Mouse (Mus musculus): Measurements from ENCODE around the gene Cgnl1. TPM values are rescaled to one million over a fixed set of nuclear protein-coding genes. Genes with fewer than 3 reads are reported as not detected.
A peak's percentile ranks its signal among the peaks of the same experiment; 100 is the strongest.

Cgnl1 gene
- polyA plus RNA-seq, 1 experiment from 2014 or later, result 48.8 TPM

DNA sequence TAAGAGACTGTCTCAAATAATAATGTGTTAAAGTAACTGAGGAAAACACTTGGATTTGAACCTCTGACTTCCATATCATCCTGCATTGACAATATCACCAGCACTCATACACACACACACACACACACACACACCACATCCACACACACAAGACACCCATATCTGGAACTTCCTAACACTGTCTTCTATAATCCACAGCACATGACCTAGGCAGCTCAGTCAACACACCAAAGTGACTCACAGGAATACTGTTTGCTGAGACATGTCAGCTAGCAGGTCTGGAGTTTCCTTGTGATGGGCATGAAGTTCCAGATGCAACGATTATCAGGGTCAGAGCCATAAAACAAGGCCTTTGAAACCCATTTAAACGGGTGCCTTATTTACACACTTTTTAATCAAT is 74.2 kb downstream of the Cgnl1 start:
- no peak overlapping the region for H3K9ac ChIP-seq (ENCODE audit: low read depth, low read length)
- 57% methylated on average over 2 of the region's 2 CpGs for WGBS (ENCODE audit: insufficient replicate concordance)
- H3K36me3 ChIP-seq (ENCODE audit: control insufficient read depth, insufficient read depth, low read length), result no peaks in the 10 kb centered on the region
- peak overlapping the region; percentile 50; the same call in 1 of the 2 replicates for H3K27ac ChIP-seq (ENCODE audit: low read depth, low read length)
- H3K4me2 ChIP-seq, result no peak overlapping the region
- H3K4me3 ChIP-seq (ENCODE audit: low read depth, low read length), result no peak overlapping the region
- no peak for ATAC-seq (replicated peaks; ENCODE audit: insufficient number of reproducible peaks, low FRiP score, low TSS enrichment)
- no peaks in the 10 kb centered on the region for H3K27me3 ChIP-seq (ENCODE audit: control insufficient read depth, insufficient read depth, low read length)
- no peaks in the 10 kb centered on the region for H3K9me3 ChIP-seq (replicated peaks; ENCODE audit: control insufficient read depth, low read length)
- peaks cover 37% of the 10 kb centered on the region for H3K4me1 ChIP-seq (ENCODE audit: control insufficient read depth, insufficient read depth, low read length)

DNA sequence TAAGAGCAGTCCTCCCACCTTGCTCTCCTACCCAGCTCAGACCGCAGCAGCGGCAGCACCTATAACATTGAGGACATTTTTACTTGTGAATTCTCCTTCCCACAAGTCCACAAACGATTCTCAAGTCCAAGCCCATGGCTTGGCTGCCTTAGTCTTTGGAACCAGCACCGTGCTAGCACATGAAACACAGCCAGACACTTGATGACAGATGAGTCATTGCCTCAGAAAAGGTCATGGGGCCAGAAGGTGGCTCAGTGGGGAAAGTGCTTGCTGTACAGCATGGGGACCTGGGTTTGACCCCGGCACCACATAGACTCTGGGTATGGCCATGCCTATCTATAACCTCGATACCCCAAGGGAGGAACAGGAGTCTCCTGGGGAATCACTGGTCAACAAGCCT is 74.6 kb downstream of the Cgnl1 start:
- H3K9ac ChIP-seq (ENCODE audit: low read depth, low read length), result no peak overlapping the region
- H3K36me3 ChIP-seq (ENCODE audit: control insufficient read depth, insufficient read depth, low read length), result no peaks in the 10 kb centered on the region
- H3K27me3 ChIP-seq (ENCODE audit: control insufficient read depth, insufficient read depth, low read length), result no peaks in the 10 kb centered on the region
- peak overlapping the region; percentile 50; the same call in 1 of the 2 replicates for H3K27ac ChIP-seq (ENCODE audit: low read depth, low read length)
- no peaks in the 10 kb centered on the region for H3K9me3 ChIP-seq (replicated peaks; ENCODE audit: control insufficient read depth, low read length)
- 36% methylated on average over 6 of the region's 6 CpGs for WGBS (ENCODE audit: insufficient replicate concordance)
- H3K4me1 ChIP-seq (ENCODE audit: control insufficient read depth, insufficient read depth, low read length), result peaks cover 34% of the 10 kb centered on the region
- no peak for ATAC-seq (replicated peaks; ENCODE audit: insufficient number of reproducible peaks, low FRiP score, low TSS enrichment)
- H3K4me3 ChIP-seq (ENCODE audit: low read depth, low read length), result no peak overlapping the region
- H3K4me2 ChIP-seq, result no peak overlapping the region

DNA sequence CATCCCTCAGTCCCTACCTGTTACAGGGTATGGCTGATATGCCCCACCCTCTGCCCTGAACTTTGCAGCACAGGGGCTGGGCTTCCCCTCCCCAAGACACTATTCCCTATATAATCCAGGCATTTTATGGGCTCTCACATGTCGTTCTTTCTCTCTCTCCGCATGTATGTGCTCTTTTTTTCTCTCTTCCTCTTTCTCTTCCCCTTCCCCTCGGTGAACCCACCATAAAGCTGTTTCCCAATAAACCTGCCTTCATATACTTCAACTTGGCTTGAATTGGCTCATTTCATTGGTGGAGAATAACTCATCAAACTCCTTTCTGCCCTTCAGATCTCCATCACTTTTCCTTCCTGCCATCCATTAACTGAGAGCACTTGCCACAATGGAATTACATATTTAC is 76.3 kb downstream of the Cgnl1 start:
- 79% methylated on average over 3 of the region's 3 CpGs for WGBS (ENCODE audit: insufficient replicate concordance)
- no peak for ATAC-seq (replicated peaks; ENCODE audit: insufficient number of reproducible peaks, low FRiP score, low TSS enrichment)

GRCm38 (mm10) chr9:71694223-71694622 is 77.2 kb downstream of the Cgnl1 start:
- peaks cover 3% of the 10 kb centered on the region; the same call in 1 of the 2 replicates for H3K36me3 ChIP-seq (ENCODE audit: control insufficient read depth, insufficient read depth, low read length)
- H3K9me3 ChIP-seq (replicated peaks; ENCODE audit: control insufficient read depth, low read length), result no peaks in the 10 kb centered on the region
- no peak overlapping the region for H3K9ac ChIP-seq (ENCODE audit: low read depth, low read length)
- H3K4me1 ChIP-seq (ENCODE audit: control insufficient read depth, insufficient read depth, low read length), result peaks cover 36% of the 10 kb centered on the region
- peak overlapping the region; percentile 60 for H3K27ac ChIP-seq (ENCODE audit: low read depth, low read length)
- 0 out of 2 replicates have a peak, but pooled peaks have one; percentile 44 for ATAC-seq (replicated peaks; ENCODE audit: insufficient number of reproducible peaks, low FRiP score, low TSS enrichment)
- no peaks in the 10 kb centered on the region for H3K27me3 ChIP-seq (ENCODE audit: control insufficient read depth, insufficient read depth, low read length)
- H3K4me3 ChIP-seq (ENCODE audit: low read depth, low read length), result no peak overlapping the region
- 25% methylated on average over 4 of the region's 4 CpGs for WGBS (ENCODE audit: insufficient replicate concordance)
- H3K4me2 ChIP-seq, result no peak overlapping the region; the same call in 1 of the 2 replicates

More for the DNA sequence above, 76.3 kb downstream of the Cgnl1 start:
- no peaks in the 10 kb centered on the region for H3K27me3 ChIP-seq (ENCODE audit: control insufficient read depth, insufficient read depth, low read length)
- no peak overlapping the region for H3K4me3 ChIP-seq (ENCODE audit: low read depth, low read length)
- H3K9ac ChIP-seq (ENCODE audit: low read depth, low read length), result no peak overlapping the region
- peaks cover 3% of the 10 kb centered on the region; the same call in 1 of the 2 replicates for H3K36me3 ChIP-seq (ENCODE audit: control insufficient read depth, insufficient read depth, low read length)
- peaks cover 34% of the 10 kb centered on the region for H3K4me1 ChIP-seq (ENCODE audit: control insufficient read depth, insufficient read depth, low read length)
- no peak overlapping the region for H3K4me2 ChIP-seq
- H3K9me3 ChIP-seq (replicated peaks; ENCODE audit: control insufficient read depth, low read length), result no peaks in the 10 kb centered on the region
- H3K27ac ChIP-seq (ENCODE audit: low read depth, low read length), result peak overlapping the region; percentile 60; the same call in 1 of the 2 replicates

DNA sequence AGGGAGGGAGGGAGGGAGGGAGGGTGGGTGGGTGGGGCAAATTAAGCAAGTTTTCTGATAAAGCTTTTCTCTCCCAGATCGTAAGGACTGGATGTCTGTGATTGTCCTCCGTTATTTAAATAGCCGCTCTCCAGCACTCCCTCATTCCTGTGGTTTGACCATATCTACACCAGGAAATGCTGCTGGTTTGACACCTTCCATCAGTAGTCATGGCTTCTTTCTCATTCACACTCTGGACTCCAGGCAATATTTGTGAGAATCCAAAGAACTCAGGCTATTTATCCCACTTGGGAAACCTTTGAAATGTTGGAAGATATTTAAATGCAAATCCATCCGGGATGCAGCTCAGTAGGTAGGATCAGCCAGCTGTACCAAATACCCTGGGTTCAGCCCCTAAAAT is 77.6 kb downstream of the Cgnl1 start:
- Histone ChIP-seq H3K36me3 (ENCODE audit: control insufficient read depth, insufficient read depth, low read length) (peaks cover 3% of the 10 kb centered on the region; the same call in 1 of the 2 replicates), H3K4me3 (ENCODE audit: low read depth, low read length) (no peak overlapping the region), H3K4me2 (no peak overlapping the region; the same call in 1 of the 2 replicates), H3K4me1 (ENCODE audit: control insufficient read depth, insufficient read depth, low read length) (peaks cover 36% of the 10 kb centered on the region), H3K9ac (ENCODE audit: low read depth, low read length) (no peak overlapping the region), H3K9me3 (replicated peaks; ENCODE audit: control insufficient read depth, low read length) (no peaks in the 10 kb centered on the region), H3K27me3 (ENCODE audit: control insufficient read depth, insufficient read depth, low read length) (no peaks in the 10 kb centered on the region), H3K27ac (ENCODE audit: low read depth, low read length) (peak overlapping the region; percentile 60)
- 39% methylated on average over 4 of the region's 4 CpGs for WGBS (ENCODE audit: insufficient replicate concordance)
- ATAC-seq (replicated peaks; ENCODE audit: insufficient number of reproducible peaks, low FRiP score, low TSS enrichment), result no peak

DNA sequence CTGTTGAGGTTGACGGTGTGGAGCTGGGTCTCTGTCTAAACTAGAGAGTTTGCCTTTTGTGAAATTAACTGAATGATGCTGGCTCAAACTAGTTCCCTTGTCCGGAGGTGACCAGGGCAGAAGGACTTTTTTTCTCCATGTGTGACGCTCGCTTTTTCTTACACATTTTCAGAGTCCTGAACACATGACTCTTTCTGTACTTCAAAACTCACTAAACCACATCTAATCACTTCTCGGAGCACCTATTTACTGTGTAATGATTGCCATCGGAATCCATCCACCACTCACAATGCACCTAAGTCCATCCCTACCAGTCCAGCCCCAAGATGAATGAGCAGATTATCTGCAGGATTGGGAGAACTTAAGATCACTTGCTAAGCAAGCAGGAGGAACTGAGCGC is 79.2 kb downstream of the Cgnl1 start:
- 92% methylated on average over 7 of the region's 7 CpGs for WGBS (ENCODE audit: insufficient replicate concordance)
- H3K4me1 ChIP-seq (ENCODE audit: control insufficient read depth, insufficient read depth, low read length), result peaks cover 36% of the 10 kb centered on the region

DNA sequence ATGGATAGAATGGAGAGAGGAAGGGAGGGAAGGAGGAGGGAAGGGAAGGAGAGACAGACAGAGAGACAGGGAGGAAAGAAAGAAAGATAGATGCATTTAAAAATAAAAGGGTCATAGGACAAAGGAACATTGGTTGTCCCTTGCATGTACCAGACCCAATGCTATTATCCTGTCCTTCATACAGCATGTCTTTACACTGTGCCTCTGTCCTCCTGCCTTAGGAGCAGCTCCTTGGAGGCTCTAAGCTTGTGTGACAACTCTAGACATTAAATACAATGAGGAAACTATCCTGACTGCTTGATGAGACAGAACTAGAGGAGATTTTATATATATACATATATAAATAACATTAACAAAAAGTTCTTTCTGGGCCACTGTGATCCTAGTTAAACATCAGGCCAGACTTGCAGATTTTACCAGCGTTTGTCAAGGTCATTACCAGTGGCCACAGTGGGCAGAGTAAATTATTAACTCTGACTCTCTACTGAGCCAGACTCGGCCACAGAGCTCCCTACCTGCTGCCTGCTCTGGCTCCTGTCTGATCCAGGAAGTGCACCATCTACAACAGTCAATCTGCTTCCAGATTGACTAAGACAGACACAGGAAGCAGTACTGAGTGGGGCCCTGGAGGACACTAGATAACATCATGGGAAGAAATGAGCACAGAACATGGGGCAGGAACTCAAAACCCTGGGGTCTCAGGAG is 81.9 kb downstream of the Cgnl1 start:
- no peak for ATAC-seq (replicated peaks; ENCODE audit: insufficient number of reproducible peaks, low FRiP score, low TSS enrichment)
- Histone ChIP-seq H3K36me3 (ENCODE audit: control insufficient read depth, insufficient read depth, low read length) (peaks cover 9% of the 10 kb centered on the region), H3K27ac (ENCODE audit: low read depth, low read length) (no peak overlapping the region), H3K4me1 (ENCODE audit: control insufficient read depth, insufficient read depth, low read length) (peaks cover 16% of the 10 kb centered on the region), H3K9me3 (replicated peaks; ENCODE audit: control insufficient read depth, low read length) (no peaks in the 10 kb centered on the region), H3K27me3 (ENCODE audit: control insufficient read depth, insufficient read depth, low read length) (no peaks in the 10 kb centered on the region), H3K4me2 (no peak overlapping the region), H3K9ac (ENCODE audit: low read depth, low read length) (no peak overlapping the region), H3K4me3 (ENCODE audit: low read depth, low read length) (no peak overlapping the region)
- WGBS (ENCODE audit: insufficient replicate concordance), result 51% methylated on average over 2 of the region's 2 CpGs

More for the DNA sequence above, 79.2 kb downstream of the Cgnl1 start:
- Histone ChIP-seq H3K36me3 (ENCODE audit: control insufficient read depth, insufficient read depth, low read length) (peaks cover 7% of the 10 kb centered on the region), H3K27ac (ENCODE audit: low read depth, low read length) (no peak overlapping the region), H3K4me3 (ENCODE audit: low read depth, low read length) (no peak overlapping the region), H3K9ac (ENCODE audit: low read depth, low read length) (no peak overlapping the region), H3K9me3 (replicated peaks; ENCODE audit: control insufficient read depth, low read length) (no peaks in the 10 kb centered on the region), H3K4me2 (no peak overlapping the region), H3K27me3 (ENCODE audit: control insufficient read depth, insufficient read depth, low read length) (no peaks in the 10 kb centered on the region)
- ATAC-seq (replicated peaks; ENCODE audit: insufficient number of reproducible peaks, low FRiP score, low TSS enrichment), result no peak

DNA sequence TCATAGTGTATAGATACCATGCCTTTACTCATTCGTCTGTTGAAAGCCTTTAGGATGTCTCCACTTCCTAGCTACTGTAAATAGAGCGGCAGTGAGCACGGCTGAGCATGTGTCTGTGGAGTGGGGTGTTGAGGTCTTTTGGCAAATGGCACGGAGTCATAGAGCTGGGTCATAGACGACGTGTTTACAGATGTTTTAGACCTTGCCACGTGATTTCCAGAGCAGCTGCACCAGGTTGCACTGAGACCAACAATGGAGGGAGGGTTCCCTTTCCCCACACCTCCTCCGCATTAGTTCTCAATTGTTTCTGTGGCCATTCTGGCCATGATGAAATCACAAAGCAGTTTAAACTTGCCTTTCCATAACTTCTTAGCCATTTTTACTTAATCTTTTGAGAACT is 84.9 kb downstream of the Cgnl1 start:
- peaks cover 9% of the 10 kb centered on the region; the same call in 1 of the 2 replicates for H3K4me1 ChIP-seq (ENCODE audit: control insufficient read depth, insufficient read depth, low read length)
- H3K9me3 ChIP-seq (replicated peaks; ENCODE audit: control insufficient read depth, low read length), result no peaks in the 10 kb centered on the region
- H3K4me2 ChIP-seq, result no peak overlapping the region
- WGBS (ENCODE audit: insufficient replicate concordance), result 81% methylated on average over 8 of the region's 8 CpGs
- H3K36me3 ChIP-seq (ENCODE audit: control insufficient read depth, insufficient read depth, low read length), result peaks cover 9% of the 10 kb centered on the region
- H3K27ac ChIP-seq (ENCODE audit: low read depth, low read length), result no peak overlapping the region
- no peak overlapping the region for H3K4me3 ChIP-seq (ENCODE audit: low read depth, low read length)
- no peak for ATAC-seq (replicated peaks; ENCODE audit: insufficient number of reproducible peaks, low FRiP score, low TSS enrichment)
- no peak overlapping the region for H3K9ac ChIP-seq (ENCODE audit: low read depth, low read length)
- H3K27me3 ChIP-seq (ENCODE audit: control insufficient read depth, insufficient read depth, low read length), result no peaks in the 10 kb centered on the region

- Histone ChIP-seq H3K27ac (ENCODE audit: low read depth, low read length) (no peak overlapping the region; the same call in 1 of the 2 replicates), H3K9me3 (replicated peaks; ENCODE audit: control insufficient read depth, low read length) (no peaks in the 10 kb centered on the region), H3K4me3 (ENCODE audit: low read depth, low read length) (no peak overlapping the region), H3K4me1 (ENCODE audit: control insufficient read depth, insufficient read depth, low read length) (0 out of 2 replicates have a peak, but pooled peaks cover 7% of the 10 kb centered on the region), H3K27me3 (ENCODE audit: control insufficient read depth, insufficient read depth, low read length) (no peaks in the 10 kb centered on the region), H3K4me2 (no peak overlapping the region), H3K9ac (ENCODE audit: low read depth, low read length) (no peak overlapping the region), H3K36me3 (ENCODE audit: control insufficient read depth, insufficient read depth, low read length) (peaks cover 6% of the 10 kb centered on the region; the same call in 1 of the 2 replicates)
- 65% methylated on average over 3 of the region's 3 CpGs for WGBS (ENCODE audit: insufficient replicate concordance)
- no peak for ATAC-seq (replicated peaks; ENCODE audit: insufficient number of reproducible peaks, low FRiP score, low TSS enrichment)
Measured at GRCm38 (mm10) chr9:71684772-71685171, 86.6 kb downstream of the Cgnl1 start.
